Mouse (Mus musculus): ENCODE measurements at regions not wholly inside any gene's neighbourhood (a gene's known extent, or its start where the extent isn't known, plus 50 kb on each side); places are given as distances from the start of the nearest gene placed in this dataset.
"Not testable (repeated sequence)": the region's sequence is repeated elsewhere in the genome, so short reads cannot be mapped to it uniquely, and the experiment has no call there.

GRCm38 (mm10) chr6:50831725-50832124, 177.5 kb upstream of the Npvf start:
- peak; percentile 11 for DNase-seq (ENCODE audit: extremely low read depth)
- Histone ChIP-seq H3K4me3 (replicated peaks in 1 of 3; ENCODE audit: low read depth in 2 of 3, low read length in 2 of 3, poor library complexity in 1 of 3) (no peak overlapping the region), H3K9ac (ENCODE audit: insufficient read depth, low read depth) (no peak overlapping the region), H3K79me2 (replicated peaks; ENCODE audit: control insufficient read depth, extremely low read depth, insufficient read depth, poor library complexity, severe bottlenecking) (no peaks in the 10 kb centered on the region), H3K27me3 (replicated peaks) (no peaks in the 10 kb centered on the region), H3K4me2 (ENCODE audit: insufficient read depth, low read depth, poor library complexity, severe bottlenecking) (no peak overlapping the region), H3K27ac (ENCODE audit: insufficient read depth, low read depth) (no peak overlapping the region), H3K36me3 (replicated peaks in 1 of 2; ENCODE audit: control insufficient read depth in 1 of 2, insufficient read depth in 1 of 2, low read length in 1 of 2) (no peaks in the 10 kb centered on the region), H3K4me1 (ENCODE audit: control insufficient read depth in 1 of 2, insufficient read depth in 2 of 2) (peaks cover 0 to 5% of the 10 kb centered on the region in 2 experiments; a peak in 1 of 4 replicates), H3K9me3 (replicated peaks; ENCODE audit: low read length) (peaks cover 7% of the 10 kb centered on the region)
- dilution Hi-C loops (cut with MboI; ENCODE audit: extremely low pct_ligation_motif_present, extremely low pct_unique_long_range_greater_than_20kb, low sequenced_read_pairs): no loop called here
- in situ Hi-C loops (cut with MboI; ENCODE audit: low pct_ligation_motif_present, low pct_unique_long_range_greater_than_20kb, low sequenced_read_pairs): no loop called here
- TF ChIP-seq ZNF384 (IDR thresholded peaks at IDR 0.05; ENCODE audit: low read depth, low read length) (no peak), CTCF (conservative IDR thresholded peaks at IDR 0.05 in 1 of 2, IDR thresholded peaks at IDR 0.05 in 1 of 2; ENCODE audit: low read depth in 2 of 2, low read length in 2 of 2) (peak; percentile 28 to 51; a peak in 3 of 4 replicates), SMC3 (IDR thresholded peaks at IDR 0.05; ENCODE audit: low read depth, low read length) (peak; percentile 51)

GRCm38 (mm10) chr6:50835997-50836625, 181.9 kb upstream of the Npvf start:
- H3K4me1 ChIP-seq (ENCODE audit: control insufficient read depth in 1 of 2, insufficient read depth in 2 of 2): peaks cover 0 to 5% of the 10 kb centered on the region in 2 experiments; a peak in 1 of 4 replicates
- H3K9me3 ChIP-seq (replicated peaks; ENCODE audit: low read length): no peaks in the 10 kb centered on the region
- TF ChIP-seq KAT2A (IDR thresholded peaks at IDR 0.05; ENCODE audit: insufficient replicate concordance, low read length) (no peak), MYC (IDR thresholded peaks at IDR 0.05; ENCODE audit: low read depth, low read length) (no peak), ZMIZ1 (IDR thresholded peaks at IDR 0.05; ENCODE audit: low read depth, low read length) (no peak), ELF1 (IDR thresholded peaks at IDR 0.05; ENCODE audit: low read depth, low read length) (no peak), SIN3A (IDR thresholded peaks at IDR 0.05; ENCODE audit: low read length) (no peak), TBP (conservative IDR thresholded peaks at IDR 0.05; ENCODE audit: low read depth, low read length) (no peak), ZC3H11A (IDR thresholded peaks at IDR 0.05; ENCODE audit: low read depth, low read length) (no peak), RAD21 (IDR thresholded peaks at IDR 0.05; ENCODE audit: low read depth, low read length) (no peak), HCFC1 (IDR thresholded peaks at IDR 0.05; ENCODE audit: low read depth, low read length) (no peak), MEF2A (IDR thresholded peaks at IDR 0.05; ENCODE audit: borderline replicate concordance, low read depth, low read length) (no peak)
- in situ Hi-C loops (cut with MboI; ENCODE audit: low pct_ligation_motif_present, low pct_unique_long_range_greater_than_20kb, low sequenced_read_pairs) (no loop called here), dilution Hi-C loops (cut with MboI; ENCODE audit: extremely low pct_ligation_motif_present, extremely low pct_unique_long_range_greater_than_20kb, low sequenced_read_pairs) (no loop called here)
- H3K4me3 ChIP-seq (replicated peaks in 1 of 3; ENCODE audit: low read depth in 2 of 3, low read length in 2 of 3, poor library complexity in 1 of 3): no peak overlapping the region
- no peak overlapping the region for H3K9ac ChIP-seq (ENCODE audit: insufficient read depth, low read depth)
- no peaks in the 10 kb centered on the region for H3K27me3 ChIP-seq (replicated peaks)
- H3K4me2 ChIP-seq (ENCODE audit: insufficient read depth, low read depth, poor library complexity, severe bottlenecking): no peak overlapping the region
- no peak overlapping the region for H3K27ac ChIP-seq (ENCODE audit: insufficient read depth, low read depth)
- no peaks in the 10 kb centered on the region for H3K36me3 ChIP-seq (replicated peaks in 1 of 2; ENCODE audit: control insufficient read depth in 1 of 2, insufficient read depth in 1 of 2, low read length in 1 of 2)
- DNase-seq (ENCODE audit: extremely low read depth): no peak
- no peaks in the 10 kb centered on the region for H3K79me2 ChIP-seq (replicated peaks; ENCODE audit: control insufficient read depth, extremely low read depth, insufficient read depth, poor library complexity, severe bottlenecking)

GRCm38 (mm10) chr6:50840826-50841225, 186.6 kb upstream of the Npvf start:
- DNase-seq (ENCODE audit: extremely low read depth): no peak
- H3K9ac ChIP-seq (ENCODE audit: insufficient read depth, low read depth): no peak overlapping the region
- H3K79me2 ChIP-seq (replicated peaks; ENCODE audit: control insufficient read depth, extremely low read depth, insufficient read depth, poor library complexity, severe bottlenecking): no peaks in the 10 kb centered on the region
- TF ChIP-seq SIN3A (IDR thresholded peaks at IDR 0.05; ENCODE audit: low read length) (no peak), MAFK (IDR thresholded peaks at IDR 0.05; ENCODE audit: insufficient replicate concordance, low read length) (no peak), USF2 (conservative IDR thresholded peaks at IDR 0.05; ENCODE audit: low read depth, low read length) (no peak), RCOR1 (conservative IDR thresholded peaks at IDR 0.05; ENCODE audit: low read depth, low read length) (no peak), TBP (conservative IDR thresholded peaks at IDR 0.05; ENCODE audit: low read depth, low read length) (no peak), ETS1 (conservative IDR thresholded peaks at IDR 0.05; ENCODE audit: low read depth, low read length) (no peak), CHD1 (IDR thresholded peaks at IDR 0.05; ENCODE audit: low read depth, low read length) (no peak)
- no peak overlapping the region for H3K4me2 ChIP-seq (ENCODE audit: insufficient read depth, low read depth, poor library complexity, severe bottlenecking)
- dilution Hi-C loops (cut with MboI; ENCODE audit: extremely low pct_ligation_motif_present, extremely low pct_unique_long_range_greater_than_20kb, low sequenced_read_pairs): no loop called here
- no peak overlapping the region for H3K27ac ChIP-seq (ENCODE audit: insufficient read depth, low read depth)
- in situ Hi-C loops (cut with MboI; ENCODE audit: low pct_ligation_motif_present, low pct_unique_long_range_greater_than_20kb, low sequenced_read_pairs): no loop called here
- H3K9me3 ChIP-seq (replicated peaks; ENCODE audit: low read length): no peaks in the 10 kb centered on the region
- no peaks in the 10 kb centered on the region for H3K36me3 ChIP-seq (replicated peaks in 1 of 2; ENCODE audit: control insufficient read depth in 1 of 2, insufficient read depth in 1 of 2, low read length in 1 of 2)
- peaks cover 0 to 5% of the 10 kb centered on the region in 2 experiments; a peak in 1 of 4 replicates for H3K4me1 ChIP-seq (ENCODE audit: control insufficient read depth in 1 of 2, insufficient read depth in 2 of 2)
- no peak overlapping the region for H3K4me3 ChIP-seq (replicated peaks in 1 of 3; ENCODE audit: low read depth in 2 of 3, low read length in 2 of 3, poor library complexity in 1 of 3)
- no peaks in the 10 kb centered on the region for H3K27me3 ChIP-seq (replicated peaks)

GRCm38 (mm10) chr6:50845246-50845645, 191.0 kb upstream of the Npvf start:
- H3K27ac ChIP-seq (ENCODE audit: insufficient read depth, low read depth); H3K4me1 ChIP-seq (ENCODE audit: control insufficient read depth in 1 of 2, insufficient read depth in 2 of 2); H3K9me3 ChIP-seq (replicated peaks; ENCODE audit: low read length); DNase-seq (ENCODE audit: extremely low read depth); dilution Hi-C loops (cut with MboI; ENCODE audit: extremely low pct_ligation_motif_present, extremely low pct_unique_long_range_greater_than_20kb, low sequenced_read_pairs); H3K27me3 ChIP-seq (replicated peaks); H3K9ac ChIP-seq (ENCODE audit: insufficient read depth, low read depth); H3K79me2 ChIP-seq (replicated peaks; ENCODE audit: control insufficient read depth, extremely low read depth, insufficient read depth, poor library complexity, severe bottlenecking); in situ Hi-C loops (cut with MboI; ENCODE audit: low pct_ligation_motif_present, low pct_unique_long_range_greater_than_20kb, low sequenced_read_pairs); H3K4me2 ChIP-seq (ENCODE audit: insufficient read depth, low read depth, poor library complexity, severe bottlenecking); H3K36me3 ChIP-seq (replicated peaks in 1 of 2; ENCODE audit: control insufficient read depth in 1 of 2, insufficient read depth in 1 of 2, low read length in 1 of 2); H3K4me3 ChIP-seq (replicated peaks in 1 of 3; ENCODE audit: low read depth in 2 of 3, low read length in 2 of 3, poor library complexity in 1 of 3): not testable (repeated sequence)
